Mouse (Mus musculus) liver, embryonic 13.5 days (tissue): ENCODE data around the gene Tubgcp5. TPM values are rescaled to one million over a fixed set of nuclear protein-coding genes. Genes with fewer than 3 reads are reported as not detected.
"Not testable (repeated sequence)": the region's sequence is repeated elsewhere in the genome, so short reads cannot be mapped to it uniquely, and the experiment has no call there.

Experiments
- ATAC-seq: fragments of 200-750 bp; cut with Nextera tagmentation; 2 replicates; pipeline ENCODE4 v1.8.0; 2017; ENCODE audit warnings: low read depth, mild to moderate bottlenecking, moderate number of reproducible peaks, moderate library complexity
- DNase-seq: peaks from one replicate; pipeline ENCODE4 v3.0.0; 2022
- H3K27ac ChIP-seq: fragments of 300-500 bp; sonication (generic); 2 replicates; pipeline ENCODE4 v1.5.1; 2015; ENCODE audit warnings: moderate library complexity, mild to moderate bottlenecking, inconsistent platforms
- H3K27me3 ChIP-seq: fragments of 300-500 bp; sonication (generic); 2 replicates; pipeline ENCODE4 v1.6.1; 2015; ENCODE audit warnings: mild to moderate bottlenecking, inconsistent platforms
- H3K36me3 ChIP-seq: fragments of 300-500 bp; sonication (generic); 2 replicates; pipeline ENCODE4 v1.6.1; 2015; ENCODE audit warnings: mild to moderate bottlenecking, inconsistent platforms
- H3K4me1 ChIP-seq: fragments of 300-500 bp; sonication (generic); replicated peaks from 2 replicates; pipeline ENCODE4 v1.6.1; 2015; ENCODE audit warnings: inconsistent platforms
- H3K4me2 ChIP-seq: fragments of 300-500 bp; sonication (generic); 2 replicates; pipeline ENCODE4 v1.6.1; 2015; ENCODE audit warnings: inconsistent platforms, mild to moderate bottlenecking, moderate library complexity
- H3K4me3 ChIP-seq: fragments of 300-500 bp; sonication (generic); replicated peaks from 2 replicates; pipeline ENCODE4 v1.5.1; 2015; ENCODE audit warnings: mild to moderate bottlenecking, inconsistent platforms
- H3K9ac ChIP-seq: fragments of 300-500 bp; sonication (generic); 2 replicates; pipeline ENCODE4 v1.6.1; 2015; ENCODE audit warnings: mild to moderate bottlenecking, inconsistent platforms
- H3K9me3 ChIP-seq: fragments of 300-500 bp; sonication (generic); replicated peaks from 2 replicates; pipeline ENCODE4 v1.6.1; 2016; ENCODE audit warnings: inconsistent platforms
- WGBS: fragments of 180-500 bp; shearing (Covaris S2); methylation state at CpG from one replicate; pipeline ENCODE4 v1.1.7; 2015; ENCODE audit not compliant: insufficient replicate concordance; 5-methylcytosine and 5-hydroxymethylcytosine counted together
- polyA plus RNA-seq: library from polyadenylated mRNA; unstranded; fragments of >200 nt; fragmentation: Nextera tagmentation; extraction: Ambion mirVana; gene quantifications from 2 replicates; pipeline ENCODE4 v1.2.1, GENCODE M21; 2015

Tubgcp5 gene
- polyA plus RNA-seq: 7.9 and 10.9 TPM in 2 replicates

- Histone ChIP-seq H3K4me3 (peak within 1 kb of the TSS; percentile 81), H3K27ac (peak within 1 kb of the TSS; percentile 64; the same call in 1 of the 2 replicates), H3K4me2 (peak within 1 kb of the TSS; percentile 77), H3K27me3 (no peaks in the 10 kb centered on the region), H3K36me3 (peaks cover 26% of the 10 kb centered on the region), H3K9ac (peak within 1 kb of the TSS; percentile 85), H3K4me1 (peaks cover 22% of the 10 kb centered on the region), H3K9me3 (no peaks in the 10 kb centered on the region)
- under 1% methylated on average over 51 of the region's 51 CpGs for WGBS
- DNase-seq: peak; percentile 95
- peak; percentile 98 for ATAC-seq
Measured at GRCm38 (mm10) chr7:55793952-55794603, at the start of gene Tubgcp5. Gene Tubgcp5, plus strand, starts transcription at chr7:55794154.

GRCm38 (mm10) chr7:55744566-55745220 lies 49.3 kb upstream of the Tubgcp5 start:
- no peak overlapping the region for H3K9ac ChIP-seq
- DNase-seq (no peak), ATAC-seq (no peak)
- no peak overlapping the region for H3K27ac ChIP-seq
- H3K36me3 ChIP-seq: no peaks in the 10 kb centered on the region
- H3K4me3 ChIP-seq: no peak overlapping the region
- no peaks in the 10 kb centered on the region for H3K9me3 ChIP-seq
- no peaks in the 10 kb centered on the region for H3K27me3 ChIP-seq
- 55% methylated on average over 10 of the region's 10 CpGs for WGBS
- no peaks in the 10 kb centered on the region for H3K4me1 ChIP-seq
- no peak overlapping the region for H3K4me2 ChIP-seq

- H3K4me3 ChIP-seq: no peak overlapping the region
- no peaks in the 10 kb centered on the region for H3K36me3 ChIP-seq
- DNase-seq (no peak), ATAC-seq (no peak)
- no peaks in the 10 kb centered on the region for H3K9me3 ChIP-seq
- H3K27ac ChIP-seq: no peak overlapping the region
- H3K4me1 ChIP-seq: no peaks in the 10 kb centered on the region
- 38% methylated on average over 3 of the region's 3 CpGs for WGBS
- no peak overlapping the region for H3K4me2 ChIP-seq
- H3K27me3 ChIP-seq: no peaks in the 10 kb centered on the region
- H3K9ac ChIP-seq: no peak overlapping the region
Measured at GRCm38 (mm10) chr7:55750841-55751240, 43.1 kb upstream of the Tubgcp5 start.

DNA sequence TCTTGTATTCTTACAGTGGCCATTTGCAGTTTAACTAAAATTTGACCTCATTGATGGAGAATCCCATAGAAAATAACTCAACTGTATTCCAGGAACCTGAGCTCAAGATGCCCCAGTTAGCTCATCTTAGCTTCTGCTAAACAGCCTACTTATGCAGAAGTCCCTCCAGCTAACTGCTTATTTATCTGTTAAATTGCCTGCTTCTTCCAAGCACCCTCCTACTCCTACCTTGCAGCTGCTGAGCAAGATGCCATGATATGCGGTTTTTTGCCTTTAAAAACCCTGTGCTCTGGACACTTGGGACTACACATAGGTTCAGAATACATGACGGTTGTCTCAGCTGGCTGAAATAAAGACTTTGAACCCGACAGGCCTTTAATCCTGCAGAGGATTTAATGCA lies 34.6 kb upstream of the Tubgcp5 start:
- Histone ChIP-seq H3K27me3 (no peaks in the 10 kb centered on the region), H3K36me3 (no peaks in the 10 kb centered on the region), H3K27ac (no peak overlapping the region), H3K9me3 (no peaks in the 10 kb centered on the region), H3K4me1 (no peaks in the 10 kb centered on the region), H3K4me3 (no peak overlapping the region), H3K9ac (no peak overlapping the region), H3K4me2 (no peak overlapping the region)
- ATAC-seq (no peak), DNase-seq (no peak)
- WGBS: 43% methylated on average over 3 of the region's 3 CpGs

DNA sequence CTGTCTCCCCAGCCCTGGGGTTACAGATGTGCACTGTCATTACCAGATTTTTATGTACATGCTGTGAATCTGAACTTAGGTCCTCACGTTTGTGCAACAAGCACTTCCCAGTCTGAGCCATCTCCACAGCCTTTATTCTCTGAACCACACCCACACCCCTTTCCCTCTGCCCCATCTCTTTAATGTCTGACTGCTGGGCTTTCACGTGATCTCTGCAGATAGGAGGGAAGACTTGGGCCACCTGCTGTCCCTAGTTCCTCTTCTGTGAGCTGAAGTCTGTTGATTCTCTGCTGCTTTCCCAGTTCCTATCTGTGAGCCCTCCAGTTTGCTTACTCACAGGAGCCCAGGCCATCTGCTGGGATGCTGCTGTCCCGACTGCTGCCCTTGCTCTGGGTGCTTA lies 26.0 kb upstream of the Tubgcp5 start, which contains the start of gene Siglech:
Gene Siglech, plus strand, starts transcription at position 253 of the 400 bp plus-strand sequence.
- Histone ChIP-seq H3K4me3 (no peak within 1 kb of the TSS), H3K9me3 (no peaks in the 10 kb centered on the region), H3K27ac (no peak within 1 kb of the TSS), H3K36me3 (no peaks in the 10 kb centered on the region), H3K27me3 (no peaks in the 10 kb centered on the region), H3K9ac (no peak within 1 kb of the TSS), H3K4me2 (no peak within 1 kb of the TSS), H3K4me1 (no peaks in the 10 kb centered on the region)
- 22% methylated on average over 3 of the region's 3 CpGs for WGBS
- no peak for DNase-seq
- ATAC-seq: no peak

DNA sequence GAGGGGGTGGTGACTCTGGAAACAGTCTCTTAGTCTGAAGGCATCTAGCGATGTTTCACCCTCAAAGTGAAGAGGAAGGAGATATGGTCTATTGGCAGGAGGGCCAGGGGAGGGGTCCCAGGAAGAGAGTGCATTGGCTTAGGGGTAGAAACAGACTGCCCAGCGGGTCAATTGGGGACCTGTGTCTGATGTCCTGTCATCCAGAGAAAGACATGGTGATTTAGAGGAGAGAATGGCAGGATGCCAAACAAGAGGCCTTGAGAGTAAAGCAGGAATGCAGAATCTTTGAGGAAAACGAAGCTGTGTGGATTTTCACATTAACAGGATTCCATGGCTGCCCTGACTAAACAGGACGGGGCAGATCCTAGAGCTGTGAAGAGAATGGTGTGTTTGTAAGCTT lies 13.9 kb upstream of the Tubgcp5 start:
- ATAC-seq (no peak), DNase-seq (no peak)
- Histone ChIP-seq H3K4me3 (no peak overlapping the region), H3K27me3 (no peaks in the 10 kb centered on the region), H3K36me3 (no peaks in the 10 kb centered on the region), H3K4me1 (no peaks in the 10 kb centered on the region), H3K4me2 (no peak overlapping the region), H3K9me3 (no peaks in the 10 kb centered on the region), H3K9ac (no peak overlapping the region), H3K27ac (no peak overlapping the region)
- 37% methylated on average over 4 of the region's 4 CpGs for WGBS

GRCm38 (mm10) chr7:55782493-55782892 lies 11.5 kb upstream of the Tubgcp5 start:
- no peak for ATAC-seq
- DNase-seq: no peak
- no peaks in the 10 kb centered on the region for H3K9me3 ChIP-seq
- H3K4me1 ChIP-seq: no peaks in the 10 kb centered on the region
- H3K27ac ChIP-seq: no peak overlapping the region
- H3K9ac ChIP-seq: no peak overlapping the region
- H3K4me3 ChIP-seq: no peak overlapping the region
- H3K36me3 ChIP-seq: no peaks in the 10 kb centered on the region
- 57% methylated on average over 3 of the region's 3 CpGs for WGBS
- H3K27me3 ChIP-seq: no peaks in the 10 kb centered on the region
- no peak overlapping the region for H3K4me2 ChIP-seq

DNA sequence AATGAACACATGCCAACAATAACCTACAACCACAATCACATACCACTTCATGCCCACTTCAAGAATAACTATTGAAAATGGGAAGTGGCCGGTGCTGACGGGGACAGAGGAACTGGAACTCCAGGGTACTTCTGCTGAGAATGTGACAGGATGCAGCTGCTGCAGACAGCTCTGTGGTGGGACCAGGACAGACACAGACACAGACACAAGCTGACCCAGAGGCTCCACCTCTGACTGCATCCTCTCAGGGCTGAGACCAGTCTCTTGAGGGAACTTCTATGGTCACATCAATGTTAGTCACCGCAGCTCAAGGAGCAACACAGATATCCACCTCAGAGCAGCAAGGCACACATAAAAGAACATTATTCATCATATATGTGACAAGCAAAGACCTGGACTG lies 9.4 kb upstream of the Tubgcp5 start:
- Histone ChIP-seq H3K4me2 (no peak overlapping the region), H3K36me3 (no peaks in the 10 kb centered on the region), H3K9me3 (no peaks in the 10 kb centered on the region), H3K9ac (no peak overlapping the region), H3K27me3 (no peaks in the 10 kb centered on the region), H3K4me3 (no peak overlapping the region), H3K27ac (no peak overlapping the region), H3K4me1 (no peaks in the 10 kb centered on the region)
- DNase-seq (peak; percentile 9), ATAC-seq (peak; percentile 23; the same call in 1 of the 2 replicates)
- WGBS: 23% methylated on average over 3 of the region's 3 CpGs

GRCm38 (mm10) chr7:55790586-55790985 lies 3.4 kb upstream of the Tubgcp5 start:
- not testable (repeated sequence) for H3K27me3 ChIP-seq, H3K9ac ChIP-seq, H3K27ac ChIP-seq, ATAC-seq, DNase-seq, H3K4me2 ChIP-seq, H3K4me3 ChIP-seq, H3K36me3 ChIP-seq, H3K9me3 ChIP-seq
- 37% methylated on average over 5 of the region's 5 CpGs for WGBS
- H3K4me1 ChIP-seq: peaks cover 17% of the 10 kb centered on the region

DNA sequence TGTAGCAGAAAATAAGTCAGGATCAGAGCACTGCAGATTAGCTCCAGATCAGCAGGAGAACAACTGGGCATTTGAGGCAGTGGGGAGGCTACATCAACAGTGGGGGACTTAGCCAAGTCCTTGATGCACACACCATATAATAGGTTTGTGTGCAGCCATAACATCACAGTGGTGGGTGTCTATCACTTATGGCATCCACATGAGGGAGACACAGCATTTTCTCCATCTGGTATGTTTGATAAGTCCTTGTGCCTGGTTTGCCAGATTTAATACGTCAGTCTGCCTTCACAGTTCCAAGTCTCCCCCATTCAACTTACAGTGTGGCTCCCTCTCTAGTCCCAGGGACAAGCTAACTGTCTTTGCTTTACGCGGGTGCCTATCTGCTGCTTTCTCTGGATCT lies 1.7 kb upstream of the Tubgcp5 start:
- Histone ChIP-seq H3K27me3 (no peaks in the 10 kb centered on the region), H3K4me3 (no peak overlapping the region), H3K36me3 (peaks cover 14% of the 10 kb centered on the region), H3K4me1 (peaks cover 22% of the 10 kb centered on the region), H3K9me3 (no peaks in the 10 kb centered on the region), H3K9ac (no peak overlapping the region), H3K27ac (no peak overlapping the region), H3K4me2 (no peak overlapping the region)
- 54% methylated on average over 3 of the region's 3 CpGs for WGBS
- DNase-seq (no peak), ATAC-seq (no peak)

- DNase-seq (no peak), ATAC-seq (no peak)
- Histone ChIP-seq H3K9ac (peak overlapping the region; percentile 85), H3K27me3 (no peaks in the 10 kb centered on the region), H3K36me3 (peaks cover 22% of the 10 kb centered on the region), H3K4me3 (peak overlapping the region; percentile 81), H3K4me2 (peak overlapping the region; percentile 77), H3K27ac (no peak overlapping the region), H3K9me3 (no peaks in the 10 kb centered on the region), H3K4me1 (peaks cover 22% of the 10 kb centered on the region)
- 34% methylated on average over 13 of the region's 13 CpGs for WGBS
Measured at GRCm38 (mm10) chr7:55793236-55793951, 560 bp upstream of the Tubgcp5 start.
